Mouse (Mus musculus) stomach, postnatal 0 days (tissue): ENCODE results near the gene Zfp637.

ENCODE experiments used
- CTCF ChIP-seq: IDR thresholded peaks from 2 replicates; pipeline ENCODE4 v1.5.1; 2016; ENCODE audit warnings: antibody characterized with exemption, low read depth, mild to moderate bottlenecking, moderate library complexity
- EP300 ChIP-seq: optimal IDR thresholded peaks from 2 replicates; pipeline ENCODE3; 2016; ENCODE audit warnings: antibody characterized with exemption

DNA sequence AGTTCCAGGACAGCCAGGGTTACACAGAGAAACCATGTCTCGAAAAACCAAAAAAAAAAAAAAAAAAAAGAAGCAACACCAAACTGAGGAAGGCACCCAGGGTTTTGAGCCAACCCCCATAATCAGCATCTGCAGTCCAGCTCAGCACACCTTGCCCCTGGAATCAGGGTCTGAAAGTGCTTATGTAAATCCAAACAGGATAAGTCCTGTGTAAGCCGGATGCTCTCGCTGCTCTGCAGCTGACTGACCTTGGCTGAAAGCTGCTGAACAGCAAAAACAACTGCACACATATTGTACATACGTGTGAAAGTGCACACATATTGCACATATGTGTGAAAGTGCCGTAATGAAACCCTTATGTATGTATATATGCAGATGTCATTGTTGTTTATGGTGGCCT, 29.7 kb upstream of the Zfp637 start:
- TF ChIP-seq CTCF (no peak), EP300 (no peak)
